Mouse (Mus musculus) megakaryocyte-erythroid progenitor cell, adult 5-6 weeks (primary cell): Measurements from ENCODE around the gene Esrrg. TPM values are rescaled to one million over a fixed set of nuclear protein-coding genes. Genes with fewer than 3 reads are reported as not detected.

ENCODE experiments used
- ATAC-seq: replicated peaks from 2 replicates; pipeline ENCODE4 v1.8.0; 2016; ENCODE audit warnings: mild to moderate bottlenecking, inconsistent platforms; ENCODE audit not compliant: severe bottlenecking, poor library complexity, low FRiP score, low TSS enrichment
- total RNA-seq, 2 experiments: library from RNA; stranded (forward) in 1 of 2; stranded (reverse) in 1 of 2; fragments of 200-1000, 215-1000 nt in 1 of 2; fragments of >200 nt in 1 of 2; fragmentation: Nextera tagmentation in 1 of 2; gene quantifications; 2 replicates each; pipeline ENCODE4 v1.2.3; 2014 to 2017

The Esrrg gene
- total RNA-seq, 2 experiments from 2014 or later = not detected

DNA sequence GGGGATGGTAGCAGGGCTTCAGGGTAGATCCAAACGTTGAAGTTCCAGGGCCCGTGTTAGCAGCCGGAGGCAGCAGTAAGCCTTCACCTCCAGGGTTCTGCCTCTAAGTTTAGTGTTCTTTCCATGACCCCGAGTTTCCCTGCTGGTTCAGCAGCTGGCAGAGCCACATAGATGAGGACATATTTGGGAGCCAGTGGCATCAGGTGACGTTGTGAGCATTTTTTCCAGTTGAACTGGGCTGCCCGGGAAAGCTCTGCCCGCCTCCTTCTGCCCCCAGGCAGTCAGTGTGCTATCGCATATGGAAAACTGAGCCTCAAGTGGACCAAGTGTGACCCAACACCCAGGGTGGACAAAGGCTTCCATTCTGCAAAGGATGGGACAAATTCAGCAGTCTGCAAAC is 36.7 kb downstream of the Esrrg start:
- ATAC-seq = no peak

- no peak for ATAC-seq
These were observed 40.0 kb downstream of the Esrrg start for GRCm38 (mm10) chr1:187648551-187648950.

GRCm38 (mm10) chr1:187649871-187650270 is 41.3 kb downstream of the Esrrg start:
- no peak for ATAC-seq

- ATAC-seq = no peak
These were observed 42.4 kb downstream of the Esrrg start for GRCm38 (mm10) chr1:187650786-187651687.

DNA sequence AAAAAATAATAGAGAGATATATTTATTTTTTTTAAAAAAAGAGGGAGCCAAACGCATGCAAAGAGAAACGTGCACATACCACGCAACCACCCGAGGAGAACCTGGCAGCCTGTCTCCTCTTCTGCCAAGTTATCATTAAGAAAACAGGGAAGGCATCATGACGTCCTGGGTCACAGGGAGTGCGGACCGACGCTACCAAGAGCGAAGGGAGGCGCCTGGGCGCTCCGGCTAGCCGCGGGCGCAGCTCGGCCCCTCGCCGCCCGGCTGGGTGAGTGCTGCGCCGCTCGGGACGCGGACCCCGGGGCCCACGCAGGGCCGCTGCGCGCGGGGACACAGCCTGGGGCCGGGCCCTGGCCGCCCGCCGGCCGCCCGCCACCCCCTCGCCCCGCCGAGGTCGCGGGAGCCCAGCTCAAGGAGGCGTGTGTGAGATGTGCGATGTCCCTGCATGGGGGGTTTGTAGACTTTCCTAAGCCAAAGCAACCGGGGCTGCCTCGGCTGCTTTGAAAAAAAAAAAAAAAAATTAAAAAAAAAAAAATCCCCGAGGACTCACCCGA is 43.2 kb downstream of the Esrrg start:
- ATAC-seq = no peak

DNA sequence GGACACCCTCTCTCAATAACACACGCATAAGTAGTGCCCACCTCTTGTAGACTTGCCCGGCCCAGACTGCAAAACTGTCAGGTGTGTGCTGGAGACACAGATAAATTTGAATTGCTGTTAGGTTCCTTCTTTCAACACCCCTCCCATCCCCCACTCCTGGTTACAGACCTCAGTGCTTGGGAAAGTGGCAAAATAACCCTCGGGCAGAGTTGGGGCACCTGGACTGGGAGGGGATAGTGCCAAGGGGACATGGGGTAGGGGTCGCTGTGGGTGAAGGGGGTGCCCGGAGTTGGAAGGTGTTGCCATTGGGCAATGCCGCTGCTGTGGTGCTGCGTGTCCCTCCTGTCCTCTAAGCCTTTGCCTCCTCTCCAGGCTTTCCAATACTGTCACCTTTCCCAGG is 43.9 kb downstream of the Esrrg start:
- no peak for ATAC-seq

- ATAC-seq = no peak
These were observed 44.8 kb downstream of the Esrrg start for GRCm38 (mm10) chr1:187653390-187653789.

DNA sequence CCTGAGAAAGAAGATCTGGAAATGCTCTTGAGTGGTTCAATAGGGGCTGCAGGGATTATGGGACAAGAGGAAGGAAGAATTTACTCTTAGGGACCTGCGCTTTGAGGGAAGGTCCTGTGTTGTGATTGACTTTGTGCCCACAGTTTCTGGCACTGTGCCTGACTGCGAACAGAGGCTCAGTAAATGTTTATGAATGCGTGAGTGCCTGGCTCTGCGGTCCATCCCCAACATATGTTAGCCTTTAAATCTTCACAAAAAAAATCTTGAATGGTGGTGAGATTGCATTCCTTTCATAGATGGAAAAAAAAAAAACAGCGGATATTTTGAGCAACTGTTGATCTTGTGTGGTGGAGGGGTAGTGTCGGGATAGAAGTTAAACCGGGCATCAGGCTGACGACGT is 52.4 kb downstream of the Esrrg start:
- ATAC-seq = no peak

DNA sequence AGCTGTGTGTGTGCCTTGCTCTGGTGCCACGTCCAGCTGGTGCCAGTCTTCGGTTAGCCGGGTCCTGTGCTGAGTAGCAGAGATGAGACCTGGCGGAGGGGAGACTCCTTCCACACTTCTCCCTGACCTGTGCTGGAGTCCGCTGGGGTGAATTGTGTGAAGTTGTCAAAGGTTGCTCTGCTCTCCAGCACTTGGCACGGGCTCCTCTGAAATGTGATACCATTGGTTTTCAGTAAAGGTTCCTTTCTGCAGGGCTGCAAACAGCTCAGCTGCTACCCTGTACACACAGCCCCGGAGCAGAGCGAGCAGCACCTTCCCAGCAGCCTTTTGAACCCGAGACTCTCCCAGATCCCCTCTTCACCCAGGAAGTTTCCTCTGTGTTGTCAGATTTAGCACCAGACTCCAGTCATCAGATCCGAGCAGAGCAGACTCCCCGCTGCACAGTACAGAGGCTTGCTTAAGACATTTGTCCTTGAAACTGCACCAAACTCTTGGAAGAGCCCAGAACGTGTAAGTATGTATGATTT is 53.6 kb downstream of the Esrrg start:
- ATAC-seq = no peak

- ATAC-seq = no peak
These were observed 54.8 kb downstream of the Esrrg start for GRCm38 (mm10) chr1:187663376-187663775.

GRCm38 (mm10) chr1:187664261-187664660 is 55.7 kb downstream of the Esrrg start:
- ATAC-seq = no peak

GRCm38 (mm10) chr1:187665901-187666600 is 57.5 kb downstream of the Esrrg start:
- no peak for ATAC-seq

GRCm38 (mm10) chr1:187669746-187670145 is 61.2 kb downstream of the Esrrg start:
- no peak for ATAC-seq

DNA sequence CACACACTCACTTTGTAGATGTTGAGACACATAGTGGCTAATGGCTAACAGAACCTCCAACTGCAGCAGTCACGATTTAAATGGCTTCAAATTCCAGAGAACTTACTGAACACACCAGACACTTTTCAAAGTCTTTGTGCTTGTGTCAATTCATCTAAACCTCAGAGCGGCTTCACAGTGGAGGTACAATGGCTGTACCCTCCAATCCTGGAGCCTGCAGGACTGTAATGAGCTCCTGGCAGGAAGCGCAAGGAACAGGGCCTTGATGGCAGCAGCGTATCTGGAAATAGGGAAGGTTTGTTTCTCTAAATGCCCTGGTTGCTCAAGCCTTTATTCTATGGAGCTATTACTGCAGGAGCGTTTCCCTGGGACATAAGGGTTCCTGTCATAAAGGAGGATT is 63.9 kb downstream of the Esrrg start:
- ATAC-seq = no peak

- ATAC-seq = no peak
These were observed 66.2 kb downstream of the Esrrg start for GRCm38 (mm10) chr1:187674771-187675186.

- ATAC-seq = no peak
These were observed 68.0 kb downstream of the Esrrg start for GRCm38 (mm10) chr1:187676626-187677025.

DNA sequence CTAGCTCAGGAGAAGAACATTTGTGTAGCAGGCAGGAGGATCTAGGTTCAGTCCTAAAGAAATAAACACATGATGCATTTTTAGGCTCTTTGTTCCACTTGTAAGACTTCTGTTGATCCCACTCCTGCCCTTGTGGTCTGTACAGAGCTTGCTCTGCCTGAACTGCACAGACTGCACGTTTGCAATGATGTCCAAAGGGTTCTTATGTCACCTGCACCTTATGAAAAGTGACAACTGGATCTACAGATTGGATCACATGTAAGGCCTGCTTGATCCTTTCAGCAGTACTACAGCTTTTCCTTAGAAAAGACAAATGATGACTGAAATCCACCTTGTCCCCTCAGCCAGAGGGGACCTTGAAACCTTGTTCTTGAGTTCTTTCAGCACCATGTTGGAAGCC is 70.7 kb downstream of the Esrrg start:
- ATAC-seq = no peak

GRCm38 (mm10) chr1:187684519-187684918 is 75.9 kb downstream of the Esrrg start:
- no peak for ATAC-seq

GRCm38 (mm10) chr1:187691846-187692525 is 83.4 kb downstream of the Esrrg start:
- ATAC-seq = no peak

GRCm38 (mm10) chr1:187694865-187695264 is 86.3 kb downstream of the Esrrg start:
- ATAC-seq = no peak
